Mouse (Mus musculus) hindbrain, embryonic 12.5 days (tissue): ENCODE measurements around the gene Ano10. TPM values are rescaled to one million over a fixed set of nuclear protein-coding genes. Genes with fewer than 3 reads are reported as not detected.

Experiments
- ATAC-seq: fragments of 200-750 bp; cut with Nextera tagmentation; 2 replicates; pipeline ENCODE4 v1.8.0; 2017; ENCODE audit warnings: moderate TSS enrichment; ENCODE audit not compliant: low FRiP score
- H3K27ac ChIP-seq: fragments of 300-500 bp; sonication (generic); 2 replicates; pipeline ENCODE4 v1.5.1; 2016; ENCODE audit warnings: mild to moderate bottlenecking
- H3K27me3 ChIP-seq: fragments of 300-500 bp; sonication (generic); 2 replicates; pipeline ENCODE4 v1.6.1; 2016; ENCODE audit warnings: mild to moderate bottlenecking
- H3K36me3 ChIP-seq: fragments of 300-500 bp; sonication (generic); 2 replicates; pipeline ENCODE4 v1.6.1; 2016; ENCODE audit warnings: mild to moderate bottlenecking
- H3K4me1 ChIP-seq: fragments of 300-500 bp; sonication (generic); 2 replicates; pipeline ENCODE4 v1.6.1; 2016
- H3K4me2 ChIP-seq: fragments of 300-500 bp; sonication (generic); replicated peaks from 2 replicates; pipeline ENCODE4 v1.6.1; 2016; ENCODE audit warnings: mild to moderate bottlenecking
- H3K4me3 ChIP-seq: fragments of 300-500 bp; sonication (generic); 2 replicates; pipeline ENCODE4 v1.5.1; 2016; ENCODE audit warnings: mild to moderate bottlenecking
- H3K9ac ChIP-seq: fragments of 300-500 bp; sonication (generic); 2 replicates; pipeline ENCODE4 v1.6.1; 2016; ENCODE audit warnings: mild to moderate bottlenecking, moderate library complexity
- H3K9me3 ChIP-seq: fragments of 300-500 bp; sonication (generic); replicated peaks from 2 replicates; pipeline ENCODE4 v1.6.1; 2016; ENCODE audit warnings: mild to moderate bottlenecking
- WGBS: fragments of 180-500 bp; shearing (Covaris S2); methylation state at CpG from one replicate; pipeline ENCODE4 v1.1.7; 2016; 5-methylcytosine and 5-hydroxymethylcytosine counted together
- polyA plus RNA-seq: library from polyadenylated mRNA; unstranded; fragments of >200 nt; fragmentation: Nextera tagmentation; extraction: Ambion mirVana; gene quantifications from 2 replicates; pipeline ENCODE4 v1.2.1, GENCODE M21; 2016

The Ano10 gene
- polyA plus RNA-seq, 1 experiment from 2014 or later = 53.6 TPM

DNA sequence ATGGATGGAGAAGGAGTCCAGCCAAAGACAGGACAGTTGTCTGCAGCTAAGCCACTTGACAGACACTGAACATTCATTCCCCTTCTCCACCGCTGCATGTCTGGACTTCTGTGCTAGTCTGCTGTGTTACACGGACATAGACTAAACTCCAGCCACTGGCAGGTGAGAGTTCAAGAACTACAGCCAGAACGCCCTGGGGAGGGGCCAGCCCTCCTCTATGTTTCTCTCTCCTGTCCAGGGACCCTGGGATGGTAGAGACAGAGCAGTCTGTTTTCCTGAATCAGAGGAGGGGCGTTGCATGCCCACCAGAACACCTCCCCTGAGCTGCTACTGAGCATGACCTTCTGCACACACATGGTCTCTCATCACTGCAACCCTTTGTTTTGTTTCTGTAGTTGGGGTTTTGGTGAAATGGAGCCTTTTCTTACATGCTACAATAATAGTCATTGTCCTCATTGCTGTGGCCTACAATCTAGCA lies 8.4 kb downstream of the Ano10 start:
- H3K36me3 ChIP-seq = no peaks in the 10 kb centered on the region
- WGBS = 17% methylated on average over 4 of the region's 4 CpGs
- H3K27ac ChIP-seq = peak overlapping the region; percentile 68
- H3K4me1 ChIP-seq = peaks cover 21% of the 10 kb centered on the region
- H3K4me2 ChIP-seq = peak overlapping the region; percentile 30
- 0 out of 2 replicates have a peak overlapping the region, but pooled peaks have one; percentile 13 for H3K9ac ChIP-seq
- H3K4me3 ChIP-seq = no peak overlapping the region
- H3K27me3 ChIP-seq = no peaks in the 10 kb centered on the region
- H3K9me3 ChIP-seq = no peaks in the 10 kb centered on the region
- ATAC-seq = peak; percentile 48; the same call in 1 of the 2 replicates

DNA sequence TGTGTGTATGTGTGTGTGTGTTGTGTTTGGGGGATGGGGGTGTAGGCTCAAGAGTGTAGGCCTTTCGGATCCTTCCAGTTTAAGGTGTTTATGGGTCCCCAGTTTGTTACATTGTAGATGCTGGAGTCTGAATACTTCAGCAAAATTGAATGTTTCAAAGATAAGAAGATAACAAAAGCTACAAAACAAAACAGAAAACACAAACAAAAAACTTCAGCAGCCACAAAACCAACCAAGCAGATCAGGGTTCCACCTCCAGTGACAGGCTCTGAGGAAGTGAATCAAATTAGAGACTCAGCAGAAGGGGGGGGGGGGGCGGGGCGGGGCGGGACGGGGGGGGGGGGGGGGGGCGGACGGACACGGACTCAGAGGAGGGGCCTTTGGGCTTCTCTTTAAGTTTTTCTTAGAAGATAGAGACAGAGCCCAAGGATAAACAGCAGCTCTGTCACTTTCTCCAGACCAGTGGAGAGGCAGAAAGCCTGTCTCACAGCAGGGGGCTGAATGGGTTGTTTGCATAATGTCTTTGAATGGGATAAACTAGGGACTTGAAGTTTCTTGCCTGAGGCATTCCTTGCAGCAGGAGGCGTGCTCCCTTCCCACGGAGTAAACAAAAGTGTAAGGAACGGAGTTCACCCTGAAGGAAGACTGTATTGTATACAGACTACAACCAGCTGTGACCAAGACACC lies 8.9 kb downstream of the Ano10 start:
- Histone ChIP-seq H3K36me3 (no peaks in the 10 kb centered on the region), H3K4me2 (peak overlapping the region; percentile 30), H3K9me3 (no peaks in the 10 kb centered on the region), H3K4me1 (peaks cover 21% of the 10 kb centered on the region), H3K27ac (peak overlapping the region; percentile 68), H3K4me3 (no peak overlapping the region), H3K27me3 (no peaks in the 10 kb centered on the region), H3K9ac (no peak overlapping the region)
- ATAC-seq = peak; percentile 80
- 14% methylated on average over 4 of the region's 11 CpGs for WGBS

DNA sequence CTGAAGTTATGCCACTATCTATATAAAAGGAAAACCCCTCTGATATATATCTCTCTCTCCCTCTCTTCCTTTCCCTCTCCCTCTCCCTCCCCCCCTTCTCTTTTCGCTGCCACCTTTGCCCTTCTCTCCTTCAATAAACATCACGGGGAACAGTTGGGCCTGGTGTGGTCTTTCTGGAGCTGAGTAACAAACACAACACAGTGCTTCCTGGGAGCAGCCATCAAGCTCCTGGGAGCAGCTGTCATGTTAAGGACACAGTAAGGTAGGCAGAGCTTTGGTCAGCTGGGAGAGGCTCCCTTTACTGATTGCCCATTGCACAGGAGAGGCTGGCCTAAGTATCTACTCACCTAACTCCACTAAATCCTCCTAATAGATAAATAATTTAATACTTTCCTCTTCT lies 9.5 kb downstream of the Ano10 start:
- H3K27ac ChIP-seq = peak overlapping the region; percentile 17; the same call in 1 of the 2 replicates
- H3K4me1 ChIP-seq = peaks cover 21% of the 10 kb centered on the region
- H3K4me2 ChIP-seq = no peak overlapping the region
- H3K9me3 ChIP-seq = no peaks in the 10 kb centered on the region
- WGBS = 38% methylated on average over 2 of the region's 2 CpGs
- no peak overlapping the region for H3K9ac ChIP-seq
- no peak for ATAC-seq
- H3K36me3 ChIP-seq = no peaks in the 10 kb centered on the region
- no peak overlapping the region for H3K4me3 ChIP-seq
- no peaks in the 10 kb centered on the region for H3K27me3 ChIP-seq

DNA sequence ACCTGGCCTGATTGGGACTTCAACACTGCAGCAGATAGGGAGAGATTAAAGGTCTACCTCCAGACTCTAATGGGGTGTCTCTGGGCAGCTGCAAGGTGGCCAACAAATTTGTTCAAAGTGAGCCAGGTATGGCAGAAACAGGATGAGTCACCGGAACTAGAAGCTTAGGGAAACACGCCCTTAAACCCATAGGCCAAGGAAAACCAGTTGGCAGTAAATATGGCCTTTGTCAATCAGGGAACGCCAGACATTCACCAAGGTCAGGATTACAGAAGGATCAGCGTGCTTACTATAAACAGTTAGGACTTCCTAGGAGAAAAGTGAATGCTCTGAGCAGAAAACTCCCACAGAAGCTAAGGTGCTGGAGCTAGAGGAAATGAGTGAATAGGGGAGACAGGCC lies 13.2 kb downstream of the Ano10 start:
- Histone ChIP-seq H3K4me3 (no peak overlapping the region), H3K4me2 (no peak overlapping the region), H3K36me3 (peaks cover 5% of the 10 kb centered on the region), H3K27me3 (no peaks in the 10 kb centered on the region), H3K27ac (no peak overlapping the region), H3K9ac (no peak overlapping the region), H3K4me1 (peaks cover 18% of the 10 kb centered on the region), H3K9me3 (no peaks in the 10 kb centered on the region)
- 87% methylated on average over 4 of the region's 4 CpGs for WGBS
- no peak for ATAC-seq

DNA sequence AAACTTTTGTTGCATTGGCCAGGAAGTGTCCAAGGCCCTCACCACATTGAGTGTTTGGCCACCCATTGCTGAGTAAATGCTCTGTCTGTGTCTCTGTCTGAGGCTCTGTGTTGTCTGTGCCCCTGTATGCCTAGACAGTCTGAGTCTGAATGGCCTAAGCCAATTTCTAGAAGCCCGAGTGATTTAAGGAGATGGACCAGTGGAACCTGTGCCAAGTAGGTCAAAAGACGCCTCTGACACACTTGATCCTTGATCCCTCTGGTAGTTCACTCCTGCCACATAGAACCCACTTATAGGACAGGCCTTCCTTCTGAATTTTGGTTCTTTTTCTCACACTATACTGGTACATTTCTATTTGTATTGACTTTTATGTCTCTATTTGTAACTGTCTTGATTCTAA lies 17.6 kb downstream of the Ano10 start:
- no peak overlapping the region for H3K27ac ChIP-seq
- H3K9me3 ChIP-seq = no peaks in the 10 kb centered on the region
- H3K36me3 ChIP-seq = peaks cover 43% of the 10 kb centered on the region
- no peak overlapping the region for H3K9ac ChIP-seq
- 88% methylated on average over 2 of the region's 2 CpGs for WGBS
- no peaks in the 10 kb centered on the region for H3K4me1 ChIP-seq
- H3K27me3 ChIP-seq = no peaks in the 10 kb centered on the region
- H3K4me3 ChIP-seq = no peak overlapping the region
- H3K4me2 ChIP-seq = no peak overlapping the region
- no peak for ATAC-seq

DNA sequence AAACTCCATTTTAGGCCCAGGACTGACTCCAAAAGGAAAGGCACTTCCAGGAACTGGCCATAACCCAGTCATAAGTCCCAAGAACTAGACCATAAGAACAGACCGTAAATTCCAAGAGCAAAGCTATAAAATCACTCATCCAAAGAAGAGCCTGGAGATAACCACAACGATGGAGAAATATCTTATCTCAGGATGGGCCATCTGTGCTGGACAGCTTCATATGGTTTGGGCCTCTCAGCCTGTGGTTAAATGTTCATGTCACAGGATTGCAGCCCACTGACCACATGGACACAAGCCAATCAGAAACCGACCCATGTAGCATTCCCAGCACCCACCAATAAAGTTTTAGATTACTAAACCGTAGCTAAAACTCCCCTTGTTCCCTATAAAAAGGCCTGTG lies 18.1 kb downstream of the Ano10 start:
- peaks cover 48% of the 10 kb centered on the region for H3K36me3 ChIP-seq

DNA sequence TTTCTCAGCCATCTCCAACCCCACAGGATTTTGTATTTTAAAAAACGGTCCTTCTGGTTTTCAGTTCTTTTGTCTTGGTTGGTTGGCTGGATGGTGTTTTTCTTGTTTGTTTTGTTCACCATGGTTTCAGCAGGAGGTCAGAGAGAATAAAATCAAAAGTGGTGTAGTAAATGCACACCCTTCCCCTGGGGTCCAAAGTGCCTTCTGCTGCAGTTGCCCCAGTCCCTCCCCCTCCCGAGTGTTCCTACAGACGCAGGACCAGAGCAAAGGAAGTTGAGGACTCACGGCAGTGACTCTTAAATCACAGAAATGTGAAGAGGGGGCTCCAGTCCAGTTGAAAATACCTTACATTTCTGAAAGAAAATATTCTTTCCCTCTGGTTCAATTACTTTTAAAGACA lies 19.9 kb downstream of the Ano10 start:
- ATAC-seq = no peak
- Histone ChIP-seq H3K27ac (no peak overlapping the region), H3K4me3 (no peak overlapping the region), H3K9me3 (no peaks in the 10 kb centered on the region), H3K27me3 (no peaks in the 10 kb centered on the region), H3K4me2 (no peak overlapping the region), H3K9ac (no peak overlapping the region), H3K4me1 (no peaks in the 10 kb centered on the region), H3K36me3 (peaks cover 59% of the 10 kb centered on the region)
- WGBS = 79% methylated on average over 4 of the region's 4 CpGs

More for the DNA sequence above, 18.1 kb downstream of the Ano10 start:
- H3K4me3 ChIP-seq = no peak overlapping the region
- H3K27me3 ChIP-seq = no peaks in the 10 kb centered on the region
- no peak for ATAC-seq
- no peaks in the 10 kb centered on the region for H3K4me1 ChIP-seq
- WGBS = 92% methylated on average over 4 of the region's 4 CpGs
- H3K4me2 ChIP-seq = no peak overlapping the region
- no peak overlapping the region for H3K9ac ChIP-seq
- H3K27ac ChIP-seq = no peak overlapping the region
- H3K9me3 ChIP-seq = no peaks in the 10 kb centered on the region

DNA sequence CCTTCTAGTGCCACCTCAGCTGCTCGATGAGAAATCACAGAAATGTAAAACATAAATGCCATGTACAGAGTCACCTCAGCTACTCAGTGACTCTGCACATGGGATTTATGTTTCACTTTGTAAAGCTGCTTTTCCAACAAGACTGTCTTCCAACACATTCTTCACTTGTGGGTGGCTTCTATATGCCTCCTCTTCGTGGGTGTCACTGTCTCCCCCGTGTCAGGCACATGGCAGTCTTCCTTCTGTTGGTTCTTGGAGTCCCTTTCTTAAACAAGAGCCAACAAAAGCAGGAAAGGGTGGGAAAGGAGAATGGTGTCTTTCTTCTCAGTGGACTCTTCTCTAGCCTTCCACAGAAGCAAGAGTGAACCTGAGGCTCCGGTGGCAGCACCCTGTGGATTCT lies 20.3 kb downstream of the Ano10 start:
- 85% methylated on average over 4 of the region's 4 CpGs for WGBS
- no peak overlapping the region for H3K9ac ChIP-seq
- peaks cover 2% of the 10 kb centered on the region; the same call in 1 of the 2 replicates for H3K4me1 ChIP-seq
- H3K27me3 ChIP-seq = no peaks in the 10 kb centered on the region
- ATAC-seq = no peak
- H3K27ac ChIP-seq = no peak overlapping the region
- no peak overlapping the region for H3K4me3 ChIP-seq
- H3K4me2 ChIP-seq = no peak overlapping the region
- H3K36me3 ChIP-seq = peaks cover 59% of the 10 kb centered on the region
- no peaks in the 10 kb centered on the region for H3K9me3 ChIP-seq

DNA sequence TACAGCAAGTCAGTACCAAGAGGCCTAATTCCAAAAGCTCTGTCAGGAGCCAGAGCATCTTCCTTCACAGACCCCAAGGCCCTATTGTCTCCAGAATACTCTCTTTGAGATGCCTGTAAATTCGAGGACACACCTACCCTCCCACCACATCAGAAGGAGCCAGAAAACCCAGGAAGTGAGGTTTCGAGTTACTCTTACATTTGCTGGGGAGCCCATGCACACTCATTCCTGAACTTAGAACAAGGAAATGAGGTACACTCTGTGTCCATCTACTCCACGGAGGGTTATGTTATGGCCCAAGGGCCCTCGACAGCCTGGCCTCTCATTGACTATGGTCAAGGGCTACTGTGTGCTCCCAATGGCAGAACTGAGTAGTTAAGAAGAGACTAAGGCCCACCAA lies 22.4 kb downstream of the Ano10 start:
- H3K4me1 ChIP-seq = peaks cover 2% of the 10 kb centered on the region; the same call in 1 of the 2 replicates
- no peak overlapping the region for H3K4me2 ChIP-seq
- H3K27ac ChIP-seq = no peak overlapping the region
- no peak overlapping the region for H3K4me3 ChIP-seq
- H3K9me3 ChIP-seq = no peaks in the 10 kb centered on the region
- ATAC-seq = no peak
- 73% methylated on average over 4 of the region's 4 CpGs for WGBS
- H3K36me3 ChIP-seq = peaks cover 59% of the 10 kb centered on the region
- H3K27me3 ChIP-seq = no peaks in the 10 kb centered on the region
- H3K9ac ChIP-seq = no peak overlapping the region

DNA sequence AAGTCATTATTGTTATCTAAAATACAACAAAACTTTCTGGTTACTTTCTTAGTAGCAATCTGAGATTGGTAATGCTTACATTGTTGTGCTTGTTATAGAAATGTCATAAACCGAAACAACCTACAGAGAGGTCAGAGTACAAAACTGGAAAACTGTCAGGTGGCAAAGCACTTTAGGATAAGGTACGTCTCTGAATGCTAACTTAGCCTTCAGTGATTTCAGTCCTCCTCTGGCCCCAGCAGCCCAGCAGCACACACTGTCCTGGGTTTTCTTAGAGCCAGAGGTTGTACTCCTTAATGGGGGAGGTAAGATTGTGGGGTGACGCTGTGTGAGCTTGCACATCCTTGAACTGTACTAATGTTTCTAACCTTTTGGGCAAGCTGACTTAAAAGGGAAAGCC lies 22.9 kb downstream of the Ano10 start:
- Histone ChIP-seq H3K4me3 (no peak overlapping the region), H3K9me3 (no peaks in the 10 kb centered on the region), H3K9ac (no peak overlapping the region), H3K4me1 (peaks cover 2% of the 10 kb centered on the region; the same call in 1 of the 2 replicates), H3K27ac (no peak overlapping the region), H3K4me2 (no peak overlapping the region), H3K36me3 (peaks cover 64% of the 10 kb centered on the region), H3K27me3 (no peaks in the 10 kb centered on the region)
- ATAC-seq = no peak
- 82% methylated on average over 3 of the region's 3 CpGs for WGBS

DNA sequence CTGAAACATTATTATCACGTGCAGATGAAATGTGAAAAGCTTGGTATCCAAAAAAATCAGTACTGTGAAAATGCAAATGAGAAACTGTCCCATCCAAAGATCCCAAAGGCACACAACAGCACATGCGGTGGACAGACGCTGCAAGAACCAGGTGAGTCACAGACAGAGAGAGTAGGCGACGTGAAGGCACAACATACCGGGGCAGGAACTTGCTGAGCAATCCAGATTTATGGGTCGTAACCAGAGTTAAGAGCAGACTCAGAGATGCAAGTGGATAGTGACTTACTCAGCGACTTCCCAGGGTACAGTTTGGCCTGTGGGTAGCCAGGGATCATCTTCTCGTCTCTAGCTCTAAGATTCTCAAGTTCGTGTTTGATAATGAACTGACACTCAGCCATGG lies 23.3 kb downstream of the Ano10 start:
- Histone ChIP-seq H3K36me3 (peaks cover 68% of the 10 kb centered on the region), H3K4me2 (no peak overlapping the region), H3K9me3 (no peaks in the 10 kb centered on the region), H3K9ac (no peak overlapping the region), H3K4me3 (no peak overlapping the region), H3K27me3 (no peaks in the 10 kb centered on the region), H3K4me1 (peaks cover 2% of the 10 kb centered on the region; the same call in 1 of the 2 replicates), H3K27ac (no peak overlapping the region)
- no peak for ATAC-seq
- WGBS = 93% methylated on average over 10 of the region's 10 CpGs

DNA sequence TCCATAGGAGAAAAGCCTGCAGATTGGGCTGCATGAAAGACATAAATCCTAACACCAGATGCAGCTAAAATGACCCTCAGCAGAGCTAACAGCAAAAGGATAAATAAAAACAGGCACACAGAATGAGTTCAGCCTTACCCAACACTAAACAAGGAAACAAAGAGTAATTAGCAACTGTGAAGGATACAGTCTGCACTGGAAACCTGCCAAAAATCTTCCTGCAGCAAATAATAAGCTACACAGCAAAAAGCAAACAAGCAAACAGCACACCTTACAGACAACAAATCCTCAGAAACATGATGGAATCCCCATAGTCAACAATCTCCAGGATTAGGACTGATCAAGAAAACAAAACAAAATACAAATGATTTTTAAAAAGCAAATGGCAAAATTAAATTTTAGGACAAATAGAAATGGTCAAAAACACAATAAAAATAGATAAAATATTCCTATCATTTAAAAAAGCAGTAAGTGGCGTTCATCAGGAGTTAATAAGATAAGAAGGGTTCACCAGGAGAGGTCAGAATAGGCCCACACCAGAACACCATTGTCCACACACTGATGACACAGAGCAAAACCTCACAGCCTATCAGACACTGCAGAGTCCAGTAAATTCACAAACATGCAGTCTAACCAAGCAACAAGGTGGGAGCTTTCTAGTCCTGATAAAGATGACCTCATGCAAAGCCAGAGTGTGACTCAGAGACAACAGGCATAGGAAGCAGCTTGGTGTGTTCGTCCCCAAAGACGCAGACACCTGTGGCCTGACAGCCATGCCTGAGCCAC lies 24.8 kb downstream of the Ano10 start:
- H3K36me3 ChIP-seq = peaks cover 68% of the 10 kb centered on the region
- H3K9me3 ChIP-seq = no peaks in the 10 kb centered on the region
- no peak overlapping the region for H3K4me2 ChIP-seq
- no peak overlapping the region for H3K4me3 ChIP-seq
- 89% methylated on average over 3 of the region's 3 CpGs for WGBS
- no peak for ATAC-seq
- H3K27ac ChIP-seq = no peak overlapping the region
- no peaks in the 10 kb centered on the region for H3K27me3 ChIP-seq
- H3K4me1 ChIP-seq = peaks cover 2% of the 10 kb centered on the region; the same call in 1 of the 2 replicates
- H3K9ac ChIP-seq = no peak overlapping the region
